In the genomic region with DNA sequence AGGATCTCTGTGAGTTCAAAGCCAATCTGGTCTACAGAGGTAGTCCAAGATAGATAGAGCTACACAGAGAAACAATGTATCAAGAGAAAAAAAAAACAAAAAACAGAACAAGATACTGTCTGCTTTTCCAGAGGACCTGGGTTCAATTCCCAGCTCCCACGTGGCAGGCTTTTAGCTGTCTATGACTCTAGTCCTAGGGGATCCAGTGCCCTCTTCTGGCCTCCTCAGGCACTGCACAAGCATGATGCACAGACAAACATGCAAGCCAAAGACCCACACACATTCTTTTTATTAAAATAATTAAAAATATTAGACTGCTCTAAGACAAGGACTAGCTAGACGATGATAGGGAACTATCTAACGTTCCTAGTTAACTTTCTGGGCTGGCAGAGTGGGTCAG, we compare ENCODE assay signal across 20 mouse cellular contexts. TPM values are rescaled to one million over a fixed set of nuclear protein-coding genes. Genes with fewer than 3 reads are reported as not detected.
DNase-seq lines count a peak whose midpoint lies in the region; ATAC-seq and TF ChIP-seq lines count a peak whose summit lies in the region.
"Had no signal": no experiment of that assay in that cellular context is flagged by ENCODE, and none has a peak within 500 bp of the region (broad histone marks: within the 10 kb centered on the region; RNA-seq: fewer than 3 reads in every experiment).

No protein-coding gene starts in this region.

- no peak overlapping the region for H3K9ac ChIP-seq in liver, embryonic 14.5 days (replicated peaks)
- no peak overlapping the region for H3K9ac ChIP-seq in liver, embryonic 12.5 days
- H3K9ac ChIP-seq: embryonic facial prominence, embryonic 15.5 days; heart, embryonic 13.5 days; midbrain, embryonic 12.5 days; neural tube, embryonic 15.5 days had no signal

- peak; percentile 24; the same call in 1 of the 2 replicates for TF ChIP-seq CTCF in gastrocnemius, adult 2 months (IDR thresholded peaks at IDR 0.05)
- TF ChIP-seq CTCF in liver, embryonic 14.5 days (IDR thresholded peaks at IDR 0.05; ENCODE audit: low read depth) = peak; percentile 48

- no peaks in the 10 kb centered on the region for H3K9me3 ChIP-seq in liver, embryonic 14.5 days (ENCODE audit: control insufficient read depth, low read length)
- H3K9me3 ChIP-seq in liver, embryonic 12.5 days (replicated peaks) = no peaks in the 10 kb centered on the region
- H3K9me3 ChIP-seq: embryonic facial prominence, embryonic 15.5 days; limb, embryonic 10.5 days; midbrain, embryonic 12.5 days; neural tube, embryonic 15.5 days had no signal

- H3K4me3 ChIP-seq in gastrocnemius, adult 2 months = no peak overlapping the region
- no peak overlapping the region for H3K4me3 ChIP-seq in liver, embryonic 14.5 days (ENCODE audit: insufficient read depth in 1 of 2, low read depth in 2 of 2, low read length in 2 of 2)
- H3K4me3 ChIP-seq in liver, embryonic 12.5 days = no peak overlapping the region
- H3K4me3 ChIP-seq: embryonic facial prominence, embryonic 15.5 days; heart, embryonic 13.5 days; limb, embryonic 10.5 days; midbrain, embryonic 12.5 days; neural tube, embryonic 15.5 days had no signal

- intact Hi-C loops in gastrocnemius, adult 2 months (cut with DNase I) = no loop called here

- WGBS in liver, embryonic 14.5 days (ENCODE audit: insufficient replicate concordance) = 73% methylated on average over 3 of the region's 3 CpGs
- 79% methylated on average over 3 of the region's 3 CpGs for WGBS in liver, embryonic 12.5 days (ENCODE audit: insufficient replicate concordance)

- no peak overlapping the region for H3K27ac ChIP-seq in gastrocnemius, adult 2 months
- no peak overlapping the region for H3K27ac ChIP-seq in liver, embryonic 14.5 days
- H3K27ac ChIP-seq in liver, embryonic 12.5 days = no peak overlapping the region
- H3K27ac ChIP-seq: embryonic facial prominence, embryonic 15.5 days; heart, embryonic 13.5 days; limb, embryonic 10.5 days; macrophage; midbrain, embryonic 12.5 days; neural tube, embryonic 15.5 days had no signal

- ATAC-seq in liver, embryonic 14.5 days (ENCODE audit: insufficient read depth) = no peak
- no peak for ATAC-seq in liver, embryonic 12.5 days

- no peak overlapping the region for H3K4me2 ChIP-seq in liver, embryonic 14.5 days (ENCODE audit: low read depth)
- H3K4me2 ChIP-seq in liver, embryonic 12.5 days = no peak overlapping the region
- H3K4me2 ChIP-seq: embryonic facial prominence, embryonic 15.5 days; heart, embryonic 13.5 days; midbrain, embryonic 12.5 days; neural tube, embryonic 15.5 days had no signal

- DNase-seq in gastrocnemius, adult 2 months = no peak
- DNase-seq in gastrocnemius, adult 8-10 months (ENCODE audit: low spot score in 2 of 2) = no peak
- no peak for DNase-seq in liver, embryonic 14.5 days (ENCODE audit: low read depth in 3 of 3, low spot score in 3 of 3)
- DNase-seq in thymus, postnatal 4 days = peak; percentile 27
- DNase-seq in thymus, postnatal 25 days = no peak
- DNase-seq in right cerebral cortex, postnatal 25 days = no peak
- no peak for DNase-seq in spleen, adult 18-20 months
- DNase-seq: adrenal gland, adult 2 months; cerebellum, postnatal 14 days; embryo, embryonic 11 days; heart, postnatal 36 days; layer of hippocampus, postnatal 36 days; right cerebral cortex, postnatal 4 days had no signal

- no peaks in the 10 kb centered on the region for H3K36me3 ChIP-seq in liver, embryonic 14.5 days (replicated peaks; ENCODE audit: control insufficient read depth, insufficient read depth, low read depth)
- H3K36me3 ChIP-seq in liver, embryonic 12.5 days = no peaks in the 10 kb centered on the region
- H3K36me3 ChIP-seq: embryonic facial prominence, embryonic 15.5 days; limb, embryonic 10.5 days; neural tube, embryonic 15.5 days had no signal

- H3K4me1 ChIP-seq in liver, embryonic 14.5 days (replicated peaks; ENCODE audit: control insufficient read depth in 2 of 2, insufficient read depth in 2 of 2, low read length in 1 of 2) = peaks cover 0 to 6% of the 10 kb centered on the region in 2 experiments; a peak in 2 of 4 replicates
- peaks cover 4% of the 10 kb centered on the region; the same call in 1 of the 2 replicates for H3K4me1 ChIP-seq in liver, embryonic 12.5 days

- no peaks in the 10 kb centered on the region for H3K27me3 ChIP-seq in liver, embryonic 14.5 days (ENCODE audit: control insufficient read depth, insufficient read depth, low read length)
- H3K27me3 ChIP-seq in liver, embryonic 12.5 days (replicated peaks) = no peaks in the 10 kb centered on the region
- H3K27me3 ChIP-seq: embryonic facial prominence, embryonic 15.5 days; heart, embryonic 13.5 days; midbrain, embryonic 12.5 days; neural tube, embryonic 15.5 days had no signal

- no peak for TF ChIP-seq EP300 in liver, embryonic 14.5 days (IDR thresholded peaks at IDR 0.05; ENCODE audit: low read depth)

RNA-seq across cellular contexts. Expression of gene Bend3, which starts 42.9 kb away (rescaled TPM):
- 1 to 10 TPM; 4.4 to 4.9 TPM for total RNA-seq in gastrocnemius, adult 2 months (2021)
- 1 to 10 TPM; 4.2 to 5.6 (median 4.9) TPM for total RNA-seq in gastrocnemius, adult 8-10 months (2022)
- 2.0 and 2.1 TPM in 2 replicates for polyA plus RNA-seq in liver, embryonic 14.5 days (2012; rRNA removed)
- polyA plus RNA-seq in liver, embryonic 14.5 days (2014; fragmentation: Nextera tagmentation; extraction: Ambion mirVana) = 1.2 and 1.3 TPM in 2 replicates
- 3.0 and 4.2 TPM in 2 replicates for polyA plus RNA-seq in liver, embryonic 12.5 days (2016; fragmentation: Nextera tagmentation; extraction: Ambion mirVana)
